Mouse (Mus musculus) v-Abl transformed pro-B cells (cell line): ENCODE measurements around the gene Arl15.

Source experiments
- in situ Hi-C, 2 experiments: fragments of 400-800 bp; cut with MboI; formaldehyde crosslinking; loops; one replicate each; pipeline ENCODE4 v1.15.1; 2025; ENCODE audit not compliant: unreplicated experiment in 2 of 2

Gene Arl15

DNA sequence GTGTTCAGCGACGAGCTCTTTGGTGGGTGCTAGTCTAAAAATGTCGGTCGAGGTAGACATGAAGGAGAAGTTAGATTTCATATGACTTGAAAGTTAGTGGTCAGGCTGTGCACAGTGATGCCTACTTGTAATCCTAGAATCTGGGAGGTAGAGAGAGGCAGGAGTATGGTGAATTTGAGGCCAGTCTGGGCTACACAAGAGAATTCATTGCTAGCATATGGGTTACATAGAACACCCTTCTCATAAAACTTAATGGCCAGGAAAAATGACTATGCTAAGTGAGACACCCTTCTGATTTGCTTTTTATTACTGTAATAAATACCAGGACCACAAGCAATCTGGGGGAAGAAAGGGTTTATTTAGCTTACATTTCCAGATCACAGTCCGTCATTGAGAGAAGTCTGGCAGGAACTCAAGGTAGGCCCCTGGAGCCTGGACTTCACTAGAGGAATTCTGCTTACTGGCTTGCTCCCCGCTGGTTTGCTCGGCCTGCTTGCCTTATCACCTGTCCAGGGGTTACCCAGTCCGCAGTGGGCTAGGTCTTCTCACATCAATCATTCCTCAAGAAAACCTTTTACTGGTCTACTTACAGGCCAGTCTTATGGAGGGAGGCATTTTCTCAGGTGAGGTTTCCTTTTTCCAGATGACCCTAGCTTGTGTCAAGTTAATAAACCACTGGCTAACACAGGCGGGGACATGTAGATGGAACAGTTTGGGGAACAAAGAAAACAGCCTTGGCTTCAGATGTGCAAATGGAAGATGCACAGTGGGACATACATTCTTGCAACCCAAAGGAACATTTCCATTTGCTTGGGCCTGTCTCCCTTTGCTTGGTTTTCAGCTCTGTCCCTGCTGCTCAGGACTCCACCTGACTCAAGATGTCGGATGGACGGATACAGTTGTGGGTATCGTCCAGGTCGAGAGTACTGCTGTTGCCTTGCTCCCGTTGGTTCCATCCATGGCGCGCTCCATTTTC is 44.6 kb downstream of the Arl15 start:
- in situ Hi-C loops: no loop called here

DNA sequence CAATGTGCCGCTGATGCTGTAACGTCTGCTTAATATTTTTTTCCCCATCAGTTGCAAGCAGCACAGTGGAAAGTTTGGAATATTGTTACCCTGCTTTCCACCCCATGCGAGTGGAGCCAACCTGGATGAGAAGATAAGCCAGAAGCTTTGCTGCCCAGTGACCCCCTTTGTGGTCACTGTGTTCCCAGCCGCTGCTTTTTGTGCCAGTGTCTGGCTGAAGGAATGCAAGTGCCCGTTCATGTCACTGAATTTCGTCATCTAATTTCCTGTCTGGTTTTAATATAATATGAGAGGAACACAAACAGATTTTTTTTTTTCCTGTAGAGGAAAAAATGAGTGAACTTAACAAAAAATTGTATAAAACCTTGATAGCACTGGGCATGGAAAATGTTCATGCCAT is 46.1 kb downstream of the Arl15 start:
- in situ Hi-C loops: no loop called here

DNA sequence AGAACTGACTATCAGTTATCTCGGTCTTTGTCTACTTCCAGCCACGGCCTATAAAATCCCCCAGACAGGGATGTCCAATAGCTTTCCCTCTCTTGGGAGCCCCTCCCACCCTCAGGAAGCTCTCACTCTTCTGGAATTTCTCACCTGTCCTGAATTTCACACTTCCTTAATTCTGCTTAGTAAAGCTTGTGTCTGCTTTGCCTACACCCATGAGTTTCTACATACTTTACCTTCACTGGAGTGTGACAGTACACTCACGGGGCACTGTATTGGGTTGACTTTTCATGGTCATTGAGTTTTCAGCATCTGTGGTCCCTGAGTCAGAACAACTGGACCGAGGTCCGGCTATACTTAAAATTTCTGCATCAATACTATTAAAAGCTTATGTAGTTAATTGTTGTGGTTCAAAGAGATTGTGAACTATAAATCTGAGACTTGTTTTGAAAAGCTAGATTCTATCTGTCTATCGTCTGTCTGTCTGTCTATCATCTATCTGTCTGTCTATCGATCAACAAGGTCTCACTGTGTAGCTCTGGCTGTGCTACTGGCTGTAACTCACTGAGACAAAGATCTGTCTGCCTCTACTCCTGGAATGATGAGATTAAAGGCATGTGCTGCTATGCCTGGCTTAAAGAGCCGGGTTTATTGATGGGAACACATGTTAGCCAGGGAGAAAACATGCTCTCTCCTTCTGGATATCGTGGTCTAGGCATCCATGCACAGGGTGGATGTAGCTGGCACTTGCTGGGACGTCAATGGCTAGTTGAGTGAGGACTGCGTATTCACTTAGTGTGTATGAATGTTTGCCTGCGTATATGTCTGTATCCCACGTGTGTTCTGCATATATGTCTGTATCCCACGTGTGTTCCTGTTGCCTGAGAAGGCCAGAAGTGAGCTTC is 48.4 kb downstream of the Arl15 start:
- in situ Hi-C loops: no loop called here

DNA sequence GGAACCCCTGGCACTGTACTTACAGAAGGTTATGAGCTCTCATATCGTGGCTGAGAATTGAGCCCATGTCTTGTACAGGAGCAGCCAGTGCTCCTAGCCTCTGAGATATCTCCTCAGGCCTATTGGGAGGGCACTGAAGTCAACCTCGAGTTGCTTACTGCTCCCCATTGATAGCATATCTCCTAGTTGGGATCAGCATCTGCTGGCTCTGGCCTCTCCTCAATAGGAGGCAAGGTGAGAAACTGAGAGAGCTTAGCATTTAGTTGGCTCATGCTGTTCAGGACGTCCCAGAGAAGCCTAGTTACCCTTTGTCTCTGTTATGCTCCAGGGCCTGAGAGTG is 49.0 kb downstream of the Arl15 start:
- in situ Hi-C loops: no loop called here

DNA sequence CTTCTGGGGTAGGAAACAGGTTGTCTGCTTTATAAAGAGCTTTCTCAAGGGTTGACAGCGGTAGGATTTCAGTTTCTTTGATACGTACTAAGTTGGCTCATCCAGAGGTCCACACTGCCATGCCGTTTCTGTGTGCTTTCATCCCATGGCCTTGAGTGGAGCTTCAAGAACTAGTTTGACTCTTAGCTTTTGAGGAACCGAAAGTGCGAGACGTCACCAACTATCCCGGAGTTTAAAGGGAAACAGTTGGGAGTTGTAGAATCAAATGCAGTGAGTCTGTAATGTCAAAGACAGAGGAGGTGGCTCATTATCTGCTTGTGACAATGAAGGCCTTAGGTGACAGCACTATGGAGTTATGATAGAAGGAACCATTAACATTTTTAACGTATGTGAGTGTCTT is 49.6 kb downstream of the Arl15 start:
- in situ Hi-C loops: no loop called here

DNA sequence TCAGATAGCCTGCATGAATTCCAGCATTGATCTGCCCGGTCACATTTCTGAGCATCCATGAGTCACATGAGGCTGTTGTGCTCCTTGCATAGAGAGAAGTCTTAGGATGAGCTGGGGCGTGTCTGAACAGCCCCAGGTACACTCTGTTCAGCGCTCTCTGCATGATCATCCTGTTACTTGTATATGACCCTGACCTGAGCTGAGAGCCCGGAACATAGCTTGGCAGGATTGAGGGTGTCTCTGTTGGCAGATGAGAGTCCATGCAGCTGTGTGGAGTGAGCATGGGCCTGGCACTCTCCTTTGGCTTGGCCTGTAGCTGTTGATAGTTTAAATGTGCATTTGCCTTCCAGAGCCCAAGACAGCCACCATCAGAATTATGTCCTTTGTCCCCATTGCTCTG is 50.4 kb downstream of the Arl15 start:
- in situ Hi-C loops: no loop called here

DNA sequence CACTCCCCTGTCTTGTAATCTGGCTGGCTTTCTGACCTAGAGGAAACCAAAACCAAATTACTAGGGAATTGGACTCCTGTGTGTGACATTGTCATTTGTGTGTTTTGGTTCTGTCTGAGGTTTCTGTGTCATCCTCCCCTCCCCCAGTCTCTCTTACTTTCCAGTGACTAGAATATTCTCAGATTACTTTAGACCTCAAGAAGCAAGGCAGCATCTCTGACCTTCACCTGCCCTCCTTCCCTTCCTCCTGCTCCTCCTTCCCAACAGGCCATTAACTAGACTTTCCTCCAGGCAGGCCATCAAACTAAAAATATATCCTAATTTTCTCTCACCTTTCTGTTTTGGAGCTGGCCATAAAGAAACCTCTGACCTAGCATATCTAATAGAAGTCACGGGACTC is 50.9 kb downstream of the Arl15 start:
- in situ Hi-C loops: no loop called here

DNA sequence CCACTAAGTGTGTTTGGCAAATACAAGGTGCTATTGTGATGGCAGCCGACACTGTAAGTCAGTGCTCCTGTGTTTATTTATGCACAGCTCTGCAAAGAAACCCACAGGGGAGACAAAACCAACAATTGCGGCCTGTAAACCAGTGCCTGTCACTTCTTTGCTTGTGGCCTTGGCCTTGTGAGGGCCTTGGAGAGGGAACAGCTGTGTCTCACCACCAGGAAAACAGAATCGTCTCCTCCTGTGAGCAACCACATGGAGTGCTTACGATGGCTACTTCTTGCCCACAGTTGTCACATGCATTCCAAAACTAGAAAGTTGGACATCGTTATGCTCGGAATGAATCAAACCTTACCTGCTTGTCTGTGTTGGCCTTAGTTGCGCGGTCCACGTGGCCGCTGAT is 52.1 kb downstream of the Arl15 start:
- in situ Hi-C loops: no loop called here

DNA sequence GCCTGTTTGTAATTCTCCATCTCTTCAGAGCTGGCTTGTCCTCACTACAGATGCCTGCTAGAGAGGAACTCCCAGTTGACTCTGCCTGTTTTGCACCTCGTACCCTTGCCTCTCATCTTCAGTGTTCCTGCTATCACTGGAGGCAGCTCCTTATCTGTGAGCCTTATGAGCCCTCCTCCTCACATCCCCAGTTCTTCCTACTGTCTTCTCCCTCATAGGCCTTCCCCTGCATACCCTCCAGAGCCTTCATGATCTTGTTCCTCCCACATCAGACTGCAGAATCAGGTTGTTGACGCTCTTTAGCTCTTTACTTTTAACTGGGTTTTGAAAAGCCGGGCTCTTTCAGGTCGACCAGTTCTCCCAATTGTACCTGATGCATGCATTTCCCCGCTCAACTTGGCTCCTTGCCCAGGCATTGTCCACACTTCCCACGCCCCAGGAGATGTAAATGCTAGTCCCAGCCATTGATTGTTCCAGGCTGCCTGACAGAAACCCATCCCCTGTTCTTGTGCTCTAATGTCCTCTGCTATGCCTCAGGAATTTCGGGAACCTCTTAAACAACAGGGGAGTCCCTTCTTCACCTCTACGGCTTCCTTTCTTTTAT is 56.2 kb downstream of the Arl15 start:
- in situ Hi-C loops: loop anchor here in 1 of 2 experiments (25.0 kb wide), 1 partner anchor 1387 kb away; no protein-coding TSS in a partner anchor

DNA sequence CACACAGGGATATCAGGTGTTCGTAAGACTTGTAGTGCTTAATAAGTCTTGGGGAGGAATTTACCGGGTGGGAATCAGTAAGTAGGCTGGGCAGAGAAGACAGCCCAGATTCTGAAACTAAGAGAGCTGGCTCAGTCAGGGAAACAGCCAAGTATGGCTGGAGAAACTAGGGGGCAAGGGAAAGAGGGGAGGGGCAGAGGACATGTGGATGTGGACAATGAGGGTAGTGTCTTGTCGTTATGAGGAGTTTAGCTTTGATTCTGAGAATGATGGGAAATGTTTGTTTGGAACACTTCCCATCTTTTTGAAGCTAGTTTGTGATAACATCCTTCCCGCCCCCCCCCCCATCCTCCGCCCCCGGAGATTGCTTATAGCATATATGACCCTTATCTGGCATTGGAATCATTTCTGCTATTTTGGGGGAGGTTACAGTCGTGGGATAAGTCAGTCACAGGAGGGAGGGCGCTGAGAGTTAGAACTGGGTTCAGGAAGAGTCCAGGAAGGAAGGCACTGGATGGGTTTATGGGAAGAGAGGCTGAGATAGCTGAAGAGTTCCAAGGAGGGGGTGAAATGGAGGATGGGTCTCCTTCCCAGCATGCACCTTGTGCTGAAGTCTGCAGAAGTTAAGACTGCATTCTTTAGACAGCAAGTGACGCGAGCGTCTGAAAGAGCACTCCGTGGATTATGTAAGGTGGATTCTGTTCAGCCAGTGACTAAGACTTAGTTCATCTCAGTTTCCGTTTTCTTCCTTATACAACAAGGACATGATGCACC is 57.5 kb downstream of the Arl15 start:
- in situ Hi-C loops: loop anchor here in 1 of 2 experiments (25.0 kb wide), 1 partner anchor 1386 kb away; no protein-coding TSS in a partner anchor

DNA sequence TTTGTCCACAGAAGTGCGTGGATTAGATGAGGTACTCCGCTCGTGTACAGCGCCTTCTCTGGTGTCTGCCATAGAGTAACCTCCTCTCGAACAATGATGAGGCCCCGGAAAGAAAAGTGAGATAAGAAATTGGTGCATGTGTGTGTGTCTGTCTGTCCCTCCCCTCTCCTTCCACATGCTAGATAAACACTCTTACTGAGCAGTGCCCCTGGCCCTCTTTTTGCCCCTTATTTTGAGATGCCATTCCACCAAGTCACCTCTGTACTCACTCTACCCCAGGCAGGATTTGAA is 58.0 kb downstream of the Arl15 start:
- in situ Hi-C loops: loop anchor here in 1 of 2 experiments (25.0 kb wide), 1 partner anchor 1385 kb away; no protein-coding TSS in a partner anchor

DNA sequence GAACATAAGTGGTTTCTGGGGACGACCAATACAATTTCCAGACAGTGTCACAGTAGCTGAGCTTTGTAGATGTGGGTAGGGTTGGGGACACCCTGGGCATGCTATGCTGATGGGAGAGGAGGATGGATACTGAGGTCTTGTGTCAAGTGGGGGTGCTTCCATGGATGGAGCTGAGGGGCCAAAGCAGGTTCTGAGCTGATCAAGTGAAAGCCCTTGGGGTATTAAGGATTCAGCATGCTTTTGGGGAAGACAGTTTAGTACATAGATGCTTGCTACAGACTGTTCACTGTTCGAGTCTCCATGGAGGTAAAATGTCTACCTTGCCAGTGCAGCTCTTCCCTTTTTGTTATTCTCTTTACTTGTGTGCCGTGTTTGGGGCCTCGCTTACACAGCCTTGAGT is 59.8 kb downstream of the Arl15 start:
- in situ Hi-C loops: loop anchor here in 1 of 2 experiments (25.0 kb wide), 1 partner anchor 1383 kb away; no protein-coding TSS in a partner anchor

DNA sequence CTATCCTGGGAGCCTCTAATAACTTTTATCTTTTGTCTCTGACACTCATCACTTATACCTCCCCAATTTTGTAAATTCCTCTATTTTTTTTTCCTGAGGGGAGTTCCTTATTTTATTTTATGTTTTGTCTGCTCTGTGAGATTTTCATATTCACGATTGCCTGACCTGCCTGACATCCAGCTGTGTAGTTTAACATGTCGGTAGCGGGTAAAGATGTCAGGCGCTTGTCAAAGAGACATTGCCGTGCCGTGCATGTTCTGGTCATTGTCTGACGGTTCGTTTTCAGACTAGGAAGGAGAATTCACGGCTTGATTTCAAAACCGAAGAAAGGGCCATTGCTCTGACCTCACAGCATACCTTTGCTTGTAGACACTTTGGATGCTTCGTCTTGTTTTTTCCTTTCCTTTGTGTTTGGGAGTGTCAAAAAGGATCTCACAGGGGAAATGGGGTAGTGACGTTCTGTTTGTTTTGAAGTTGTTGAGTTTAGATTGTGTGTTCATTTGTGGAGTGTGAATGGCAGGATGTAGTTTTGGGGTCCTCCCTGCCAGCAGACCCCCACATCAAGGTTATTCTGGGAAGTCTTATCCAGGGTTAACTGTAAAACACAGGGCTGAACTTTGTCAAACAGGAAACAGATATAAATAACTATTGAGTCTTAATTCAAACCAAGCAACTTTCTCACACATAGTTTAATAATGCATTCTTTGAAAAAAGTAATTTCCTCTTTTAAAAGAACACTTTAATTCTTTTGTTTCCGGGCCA is 60.4 kb downstream of the Arl15 start:
- in situ Hi-C loops: loop anchor here in 1 of 2 experiments (25.0 kb wide), 1 partner anchor 1383 kb away; no protein-coding TSS in a partner anchor

DNA sequence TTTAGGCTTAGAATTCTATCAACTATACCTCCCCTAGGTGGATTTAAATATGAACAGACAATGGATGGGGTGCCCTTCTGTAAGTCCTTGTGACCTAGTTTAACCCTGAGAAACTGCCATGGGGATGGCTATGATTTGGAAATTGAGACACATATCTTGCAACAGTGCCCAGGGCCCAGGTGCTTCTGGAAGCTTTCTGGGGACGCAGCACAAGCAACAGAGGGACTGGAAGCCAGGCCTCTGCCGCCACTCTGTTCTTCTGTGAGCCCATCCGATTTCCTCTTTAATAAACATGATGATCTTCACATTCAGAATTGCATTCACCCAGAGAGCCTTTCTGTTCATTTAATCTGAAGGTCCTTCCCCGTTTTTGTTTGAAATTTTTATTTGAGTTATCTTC is 62.6 kb downstream of the Arl15 start:
- in situ Hi-C loops: loop anchor here in 1 of 2 experiments (25.0 kb wide), 1 partner anchor 1380 kb away; no protein-coding TSS in a partner anchor

DNA sequence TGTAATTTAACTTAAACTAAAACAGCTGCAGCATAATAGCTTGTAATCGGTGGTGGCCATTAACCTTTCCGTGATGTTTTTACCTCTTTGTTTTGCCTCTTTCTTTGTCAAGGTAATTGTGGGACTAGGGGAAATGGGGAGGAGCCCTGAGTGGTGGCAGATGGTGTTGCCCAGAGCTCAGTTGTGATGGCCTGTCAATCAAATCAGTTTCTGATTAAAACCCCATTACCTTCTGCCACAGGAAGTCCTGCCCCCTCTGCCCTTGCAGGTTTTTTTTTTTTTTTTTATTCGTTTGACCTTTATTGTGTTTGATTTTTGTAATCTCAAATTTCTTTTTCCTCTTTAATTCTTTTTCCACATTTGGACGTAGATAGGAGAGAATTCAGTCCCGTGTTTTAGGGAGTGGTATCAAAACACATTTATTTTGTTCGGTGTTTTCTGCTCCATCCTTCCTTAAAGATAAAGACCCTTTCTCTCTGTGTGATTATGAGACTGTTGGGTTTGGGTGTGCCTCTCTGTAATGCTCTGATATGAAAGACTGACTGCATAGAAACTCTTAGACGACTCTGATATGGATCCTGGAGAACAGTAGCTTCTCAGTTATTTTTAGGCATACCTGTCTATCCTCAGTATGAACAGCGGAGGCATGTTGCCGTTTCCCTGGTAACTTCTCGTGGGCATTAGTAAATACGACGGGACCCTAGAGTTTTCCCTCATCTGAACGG is 64.5 kb downstream of the Arl15 start:
- in situ Hi-C loops: loop anchor here in 1 of 2 experiments (25.0 kb wide), 1 partner anchor 1378 kb away; no protein-coding TSS in a partner anchor

DNA sequence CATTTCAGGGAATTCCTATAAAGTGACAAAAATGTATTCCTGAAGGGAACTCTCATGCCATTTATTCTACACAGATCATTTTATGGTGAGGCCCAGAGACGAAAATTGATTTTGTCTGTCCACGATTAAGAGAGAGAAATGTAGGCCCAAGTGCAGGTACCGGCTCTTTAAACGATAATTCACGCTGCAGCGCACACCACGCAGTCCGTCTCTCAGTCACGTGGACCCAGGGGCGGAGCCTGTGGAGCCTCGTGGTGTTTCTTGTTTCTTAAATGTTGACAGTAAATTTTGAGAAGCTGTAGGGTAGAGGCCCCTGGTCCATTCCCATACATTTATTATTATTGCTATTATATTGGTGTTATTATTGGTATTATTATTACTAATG is 65.1 kb downstream of the Arl15 start:
- in situ Hi-C loops: loop anchor here in 1 of 2 experiments (25.0 kb wide), 1 partner anchor 1378 kb away; no protein-coding TSS in a partner anchor

DNA sequence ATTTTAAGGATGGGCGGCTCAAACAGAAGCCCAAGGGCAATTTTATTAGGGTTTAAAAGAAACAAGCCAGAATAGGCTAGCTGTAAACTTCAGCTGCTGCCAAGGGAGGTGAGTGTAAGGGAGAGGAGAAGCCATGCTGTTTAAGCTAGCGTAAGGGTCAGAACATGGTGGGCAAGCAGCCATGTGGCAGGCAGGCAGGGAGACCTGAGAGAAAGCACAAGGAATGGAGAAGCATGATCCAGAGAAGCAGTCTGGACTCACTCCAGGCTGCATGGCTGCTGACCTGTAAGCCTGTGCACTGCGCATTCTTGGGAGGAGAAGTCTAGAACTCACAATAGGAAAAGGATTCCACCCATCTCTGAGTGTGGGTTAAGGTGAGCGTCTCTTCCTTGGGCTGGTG is 66.5 kb downstream of the Arl15 start:
- in situ Hi-C loops: loop anchor here (5.0 to 25.0 kb wide), 4 partner anchors 169 to 1376 kb away; no protein-coding TSS in a partner anchor

DNA sequence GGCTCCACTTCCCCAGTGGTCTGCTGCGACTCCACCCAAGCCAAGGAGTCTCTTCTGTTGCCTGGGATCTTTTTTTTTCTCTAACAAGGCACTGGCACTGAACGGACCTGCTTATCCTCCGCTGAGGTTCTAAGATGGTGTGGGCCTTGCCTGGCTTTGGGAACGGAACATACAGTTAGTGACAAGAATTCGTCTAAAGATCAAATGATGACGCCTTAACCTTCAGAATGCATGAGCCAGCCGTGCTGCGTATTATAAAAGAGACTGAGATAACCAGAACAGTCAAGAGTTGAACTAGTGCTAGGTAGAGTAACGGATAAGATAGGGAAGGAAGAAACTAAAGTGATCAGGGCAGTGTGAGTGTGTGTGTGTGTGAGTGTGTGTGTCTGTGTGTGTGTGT is 66.9 kb downstream of the Arl15 start:
- in situ Hi-C loops: loop anchor here (5.0 to 25.0 kb wide), 4 partner anchors 169 to 1376 kb away; no protein-coding TSS in a partner anchor
